Mouse (Mus musculus): ENCODE results near the gene AC124502.3.
"Not testable (repeated sequence)": the region's sequence is repeated elsewhere in the genome, so short reads cannot be mapped to it uniquely, and the experiment has no call there.

AC124502.3 gene

DNA sequence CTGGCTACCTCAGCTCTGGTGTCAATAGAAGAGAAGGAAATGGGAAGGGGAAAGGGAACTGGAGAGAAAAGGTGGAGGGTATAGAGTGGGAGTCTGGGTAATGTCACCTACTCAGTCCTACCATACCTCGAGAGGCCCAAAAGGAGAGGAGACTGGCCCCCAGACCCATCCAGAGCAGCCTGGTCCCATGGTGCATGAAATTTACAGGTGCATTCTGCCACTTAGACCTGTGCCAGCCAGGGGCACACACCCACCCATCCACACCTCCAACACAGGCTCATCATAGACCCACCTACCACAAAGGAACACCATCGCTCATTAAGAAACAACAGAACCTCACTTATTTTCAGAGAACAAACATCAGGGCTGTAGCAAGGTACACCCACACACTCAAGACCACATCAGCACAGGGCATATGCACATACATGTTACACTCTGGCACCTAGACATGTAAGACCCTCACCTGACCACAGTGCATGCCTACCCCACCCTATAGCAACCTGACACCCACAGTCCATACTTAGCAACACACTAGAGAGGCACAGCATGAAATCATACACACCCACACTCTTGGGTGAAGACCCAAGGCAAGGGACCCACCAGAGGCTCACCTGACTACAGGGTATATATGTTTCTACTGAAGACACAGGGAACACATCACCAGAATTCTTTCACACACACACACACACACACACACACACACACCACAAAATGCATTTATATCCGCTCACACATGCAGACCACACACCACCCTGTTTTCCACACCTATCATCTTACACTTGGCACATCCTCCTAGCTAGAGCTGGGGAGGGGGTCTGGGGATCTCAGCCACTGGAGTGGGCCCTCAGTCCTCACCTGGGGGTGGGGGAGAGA, 45.5 kb downstream of the AC124502.3 start:
- DNase-seq (ENCODE audit: low read depth, low spot score), result no peak

DNA sequence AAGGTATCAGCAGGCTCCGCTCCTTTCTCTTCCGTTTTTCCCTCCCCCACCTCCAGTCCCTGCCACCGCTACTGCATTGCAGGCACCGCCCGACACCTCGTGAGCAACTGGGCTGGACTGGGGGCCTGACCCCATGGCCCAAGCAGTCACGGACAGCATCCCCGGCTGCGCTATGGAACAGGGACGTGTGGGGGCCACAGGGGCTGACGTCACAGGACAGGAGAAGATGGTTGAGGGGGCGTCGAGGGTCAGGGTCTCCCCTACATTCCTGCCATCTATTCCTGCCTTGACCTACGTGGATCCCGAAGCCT, 46.1 kb downstream of the AC124502.3 start:
- no peak for DNase-seq (ENCODE audit: low read depth, low spot score)

DNA sequence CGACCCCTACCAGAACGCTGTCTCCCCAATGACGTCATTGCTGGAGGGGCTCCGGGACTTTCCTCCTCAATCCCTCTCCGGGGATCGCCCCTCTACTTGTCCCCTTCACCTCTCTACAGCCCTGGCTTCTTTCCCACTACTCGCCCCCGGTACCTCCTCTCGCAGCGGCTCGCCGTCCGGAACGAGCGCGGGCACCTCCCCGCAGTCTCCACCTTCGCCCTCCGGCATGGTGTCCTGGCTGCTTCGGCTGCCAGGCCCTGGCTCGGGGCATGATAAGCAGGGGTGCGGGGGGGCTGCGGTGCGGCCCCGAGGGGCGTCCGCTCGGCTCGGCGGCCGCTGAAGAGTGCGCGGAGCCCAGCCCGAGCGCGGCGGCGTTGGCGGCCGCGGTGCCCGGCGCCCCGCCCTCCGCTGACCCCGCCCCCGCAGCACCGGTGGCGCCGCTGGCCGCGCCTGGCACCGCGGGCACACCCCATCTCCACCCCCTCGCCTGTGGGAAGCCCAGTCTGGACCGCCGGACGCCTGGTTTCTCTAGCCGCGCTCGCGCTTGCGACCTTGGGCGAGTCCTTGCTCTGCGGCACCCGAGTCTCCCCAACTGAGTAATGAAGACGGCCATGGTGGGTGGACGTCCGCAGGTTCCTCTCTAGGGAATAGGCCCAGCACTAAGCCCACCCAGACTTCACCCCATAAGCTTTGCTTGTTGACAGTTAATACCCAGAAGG, 46.6 kb downstream of the AC124502.3 start, which contains the start of gene Tmem151a:
Gene Tmem151a, minus strand, starts transcription at position 387 of the 719 bp plus-strand sequence.
- DNase-seq (ENCODE audit: low read depth, low spot score), result no peak

DNA sequence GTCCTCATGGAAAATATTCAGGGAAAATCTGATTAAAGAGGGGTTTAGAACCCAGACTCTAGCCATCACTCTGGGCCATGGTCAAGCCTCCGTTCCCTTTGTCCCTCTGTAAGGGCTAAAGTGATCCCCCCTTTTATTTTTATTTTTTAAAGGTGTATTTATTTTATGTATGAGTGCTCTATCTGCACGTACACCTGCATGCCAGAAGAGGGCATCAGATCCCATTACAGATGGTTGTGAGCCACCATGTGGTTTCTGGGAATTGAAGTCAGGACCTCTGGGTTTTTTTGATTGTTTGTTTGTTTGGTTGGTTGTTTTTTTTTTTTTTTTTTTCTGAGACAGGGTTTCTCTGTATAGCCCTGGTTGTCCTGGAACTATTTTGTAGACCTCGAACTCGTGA, 47.8 kb downstream of the AC124502.3 start:
- DNase-seq (ENCODE audit: low read depth, low spot score), result not testable (repeated sequence)

DNA sequence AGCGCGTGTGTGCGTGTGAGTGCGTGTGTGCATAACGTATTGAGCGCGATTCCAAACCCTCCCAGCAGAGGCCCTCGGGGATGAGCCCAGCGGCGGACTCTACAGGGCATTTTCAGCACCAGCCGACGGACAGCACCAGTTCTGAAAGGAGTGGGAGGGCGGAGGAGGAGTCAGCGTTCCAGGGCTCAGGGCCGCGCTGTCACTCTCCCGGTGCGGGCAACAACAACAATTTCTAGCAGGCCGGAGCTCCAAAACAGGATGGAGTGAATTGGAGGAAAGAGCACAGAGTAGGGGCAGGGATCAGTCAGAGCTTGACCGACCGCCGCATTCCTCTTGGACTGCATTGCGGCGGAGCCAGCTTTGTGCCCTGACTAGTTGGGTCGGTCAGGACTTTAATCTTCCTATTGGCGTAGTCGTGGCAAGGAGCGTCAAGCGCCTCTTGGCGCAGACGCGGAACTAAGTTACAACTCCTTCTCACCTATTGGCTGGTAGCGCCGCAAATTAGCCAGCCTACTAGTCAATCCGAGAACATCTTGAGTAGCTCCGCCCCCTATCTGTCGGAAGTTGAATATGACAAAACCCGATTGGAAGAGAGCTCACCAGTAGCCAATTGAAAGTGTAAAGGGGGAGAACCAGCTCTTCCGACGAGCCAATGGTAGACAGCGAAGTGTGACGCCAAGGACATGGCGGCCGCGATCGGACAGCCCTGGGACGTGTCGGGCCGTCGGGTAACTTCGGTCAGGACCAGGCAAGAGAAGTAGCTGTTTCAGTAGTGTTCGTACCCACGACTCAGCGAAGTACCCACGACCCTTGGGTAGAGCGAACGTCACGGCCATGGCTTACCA, 49.4 kb downstream of the AC124502.3 start, which contains the start of gene Yif1a:
Gene Yif1a, plus strand, starts transcription at position 655 of the 845 bp plus-strand sequence.
- peak; percentile 100 for DNase-seq (ENCODE audit: low read depth, low spot score)

DNA sequence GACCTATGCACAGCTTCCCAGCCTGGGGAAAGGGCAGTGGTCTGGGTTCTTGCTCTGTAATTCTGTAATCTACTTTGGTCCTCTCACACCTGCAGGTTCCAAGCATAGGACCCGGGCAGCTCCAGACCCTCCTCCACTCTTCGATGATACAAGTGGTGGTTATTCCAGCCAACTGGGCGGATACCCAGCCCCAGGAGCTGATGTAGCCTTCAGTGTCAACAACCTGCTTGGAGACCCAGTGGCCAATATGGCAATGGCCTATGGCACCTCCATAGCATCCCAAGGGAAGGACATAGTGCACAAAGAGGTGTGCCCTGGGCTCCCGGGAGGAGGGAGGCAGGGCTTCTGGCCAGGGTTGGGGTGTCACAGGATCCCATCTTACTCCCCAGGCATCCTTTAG, 50.6 kb downstream of the AC124502.3 start:
- DNase-seq (ENCODE audit: low read depth, low spot score), result no peak

DNA sequence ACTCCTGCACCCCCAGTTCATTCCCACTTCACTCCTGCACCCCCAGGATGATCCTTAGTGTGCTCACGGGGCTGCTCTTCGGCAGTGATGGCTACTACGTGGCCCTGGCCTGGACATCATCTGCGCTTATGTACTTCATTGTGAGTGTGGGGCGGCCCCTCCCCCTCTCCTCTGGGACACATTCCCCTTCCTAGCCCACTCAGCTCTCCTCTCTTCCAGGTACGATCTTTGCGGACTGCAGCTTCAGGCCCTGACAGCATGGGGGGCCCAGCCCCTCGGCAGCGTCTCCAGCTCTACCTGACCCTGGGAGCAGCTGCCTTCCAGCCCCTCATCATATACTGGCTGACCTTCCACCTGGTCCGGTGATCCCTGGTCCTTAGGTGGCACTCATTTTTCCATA, 53.4 kb downstream of the AC124502.3 start:
- no peak for DNase-seq (ENCODE audit: low read depth, low spot score)

DNA sequence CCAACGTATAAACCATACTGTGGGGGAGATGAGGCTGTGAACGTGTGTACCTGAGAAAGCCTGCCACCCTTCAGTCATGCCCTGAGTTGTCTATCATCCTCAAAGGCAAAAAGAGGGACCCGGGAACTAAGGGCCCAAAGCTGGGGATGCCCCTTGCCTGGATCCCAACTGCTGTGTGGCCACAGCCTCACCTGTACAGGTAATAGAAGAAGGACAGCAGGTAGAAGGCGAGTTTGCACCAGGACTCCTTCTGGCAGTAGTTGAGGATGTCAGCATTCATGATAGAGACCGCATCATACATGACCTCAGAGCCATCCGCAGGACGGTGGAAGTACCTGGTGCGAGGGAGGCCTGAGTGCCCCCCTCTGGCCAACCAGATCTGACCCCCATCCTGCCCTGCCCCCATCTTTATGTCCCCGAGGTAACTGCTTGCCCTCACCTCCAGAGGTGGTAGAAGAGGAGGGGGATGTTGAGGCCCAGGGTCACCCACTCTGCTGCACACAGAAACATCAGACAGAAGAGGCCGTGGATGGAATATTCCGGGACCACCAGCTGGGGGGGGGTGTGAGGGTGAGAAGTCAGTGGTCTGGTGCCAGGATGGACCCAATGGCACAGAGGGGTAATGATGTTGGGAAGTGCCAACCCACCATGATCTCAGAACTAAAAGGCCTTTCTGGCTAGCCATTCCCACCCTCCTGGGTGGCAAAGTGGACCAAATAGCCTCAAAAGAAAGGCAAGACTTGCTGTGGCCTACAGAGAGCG, 55.0 kb downstream of the AC124502.3 start:
- no peak for DNase-seq (ENCODE audit: low read depth, low spot score)

DNA sequence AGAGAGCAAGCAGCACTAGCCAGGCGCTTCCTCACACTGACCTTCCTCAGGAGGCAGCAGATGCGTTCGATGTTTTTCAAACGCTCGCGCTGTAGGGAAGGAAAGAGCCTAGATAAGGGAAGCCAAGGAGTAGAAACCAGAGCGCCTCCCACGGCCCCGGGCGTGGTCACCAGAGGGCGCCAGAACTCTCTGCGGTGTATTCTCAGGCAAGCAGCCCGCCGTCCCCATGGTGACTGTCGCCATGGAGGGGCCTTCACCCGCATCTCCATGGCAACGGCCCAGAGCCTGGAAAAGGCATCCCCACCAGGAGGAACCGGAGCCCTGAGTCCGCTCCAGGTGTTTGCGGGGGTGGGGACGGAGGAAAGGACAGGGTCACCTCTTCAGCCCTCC, 55.5 kb downstream of the AC124502.3 start:
- DNase-seq (ENCODE audit: low read depth, low spot score), result peak; percentile 97

DNA sequence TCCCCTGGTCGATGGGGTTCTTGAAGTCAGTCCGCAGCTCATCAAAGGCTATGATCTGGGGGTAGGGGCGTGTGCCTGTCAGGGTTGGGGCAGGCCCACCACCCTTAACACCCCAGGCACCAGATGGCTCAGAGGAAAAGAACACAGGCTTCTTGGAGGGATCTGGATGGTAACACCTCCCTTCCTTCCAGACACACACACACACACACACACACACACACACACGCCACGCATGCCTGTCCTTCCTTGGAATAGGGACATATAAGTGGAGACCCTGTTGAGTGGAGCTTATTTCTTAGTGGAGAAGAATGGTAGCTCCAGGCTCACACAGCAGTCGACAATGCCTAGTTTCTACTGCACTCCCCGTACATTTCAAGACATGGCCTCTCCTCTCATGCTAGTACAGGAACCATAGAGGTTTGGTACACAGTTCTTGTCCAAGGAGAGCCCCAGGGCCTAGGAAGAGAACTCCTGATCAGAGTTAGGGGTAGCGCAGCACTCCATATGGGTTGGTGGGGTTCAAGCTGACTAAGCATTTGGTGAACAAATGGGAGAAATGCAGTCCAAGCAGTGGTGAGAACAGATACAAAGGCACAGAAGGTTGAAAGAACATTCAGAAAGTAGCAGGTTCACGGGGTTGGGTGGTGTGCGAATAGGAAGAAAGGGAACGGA, 56.2 kb downstream of the AC124502.3 start:
- no peak for DNase-seq (ENCODE audit: low read depth, low spot score)

DNA sequence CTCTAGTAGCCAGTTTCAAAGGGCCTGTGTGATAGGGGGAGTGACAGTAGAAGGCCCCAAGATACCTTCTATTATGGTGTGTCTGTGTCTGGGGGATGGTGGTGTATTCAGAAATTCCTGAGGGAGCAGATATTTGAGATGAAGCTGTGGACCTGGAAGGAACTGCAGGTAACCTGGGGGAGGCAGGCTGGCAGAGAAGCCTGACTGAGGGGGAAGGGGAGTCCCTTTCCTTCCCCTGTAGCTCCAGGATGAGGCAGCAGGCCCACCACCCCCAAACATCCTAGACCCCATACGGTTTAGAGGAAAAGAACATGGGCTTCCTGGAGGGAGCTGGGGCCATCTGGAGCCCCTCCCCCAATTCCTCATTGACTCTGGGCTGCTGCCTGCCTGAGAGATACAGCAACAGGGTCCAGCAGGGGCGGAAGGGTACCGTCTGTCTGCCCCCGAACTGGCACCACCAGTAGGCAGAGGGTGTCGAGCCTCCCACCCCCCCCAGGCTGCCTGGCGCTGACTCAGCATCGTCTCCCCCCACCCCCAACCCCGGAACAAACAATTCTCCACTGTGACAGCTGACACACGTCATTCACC, 57.3 kb downstream of the AC124502.3 start:
- no peak for DNase-seq (ENCODE audit: low read depth, low spot score)

DNA sequence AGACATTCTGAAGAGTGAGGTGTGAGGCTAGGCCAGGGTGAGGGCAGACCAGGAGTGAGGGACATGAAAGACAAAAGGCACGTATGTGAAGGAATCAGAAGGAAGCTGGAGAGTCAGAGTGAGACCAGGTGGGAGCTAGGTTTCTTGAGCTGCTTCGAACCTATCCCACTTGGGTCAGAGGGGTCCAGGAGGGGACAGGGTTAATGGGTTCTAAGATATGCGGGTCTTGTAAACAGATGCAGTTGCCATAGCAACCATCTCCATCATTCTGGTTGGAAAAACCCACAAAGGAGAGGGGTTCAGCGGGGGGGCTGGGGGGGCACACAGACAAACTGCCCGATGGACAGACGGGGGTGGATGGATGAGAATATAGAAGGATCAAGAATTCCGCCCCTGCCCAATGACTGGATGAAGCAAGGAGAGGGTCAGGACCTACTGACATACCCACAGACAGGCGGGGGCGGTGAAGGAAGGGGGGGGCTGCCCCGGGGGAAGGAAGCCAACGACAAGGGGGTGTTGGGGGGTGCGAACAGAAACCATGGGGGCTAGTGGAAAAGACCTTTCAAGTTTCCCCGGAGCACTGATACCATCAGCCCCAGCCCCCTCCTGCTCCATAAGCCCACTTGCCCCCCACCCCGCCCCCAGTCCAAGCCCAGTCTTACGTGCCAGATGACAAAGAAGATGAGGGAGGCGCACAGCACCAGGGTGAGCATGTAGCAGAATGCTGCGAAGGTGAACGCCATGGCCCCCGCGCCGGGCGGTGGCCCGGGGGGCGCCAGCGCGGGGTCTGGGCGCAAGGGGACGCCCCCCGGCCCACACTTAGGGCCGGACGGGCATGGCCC, 59.1 kb downstream of the AC124502.3 start:
- no peak for DNase-seq (ENCODE audit: low read depth, low spot score)

DNA sequence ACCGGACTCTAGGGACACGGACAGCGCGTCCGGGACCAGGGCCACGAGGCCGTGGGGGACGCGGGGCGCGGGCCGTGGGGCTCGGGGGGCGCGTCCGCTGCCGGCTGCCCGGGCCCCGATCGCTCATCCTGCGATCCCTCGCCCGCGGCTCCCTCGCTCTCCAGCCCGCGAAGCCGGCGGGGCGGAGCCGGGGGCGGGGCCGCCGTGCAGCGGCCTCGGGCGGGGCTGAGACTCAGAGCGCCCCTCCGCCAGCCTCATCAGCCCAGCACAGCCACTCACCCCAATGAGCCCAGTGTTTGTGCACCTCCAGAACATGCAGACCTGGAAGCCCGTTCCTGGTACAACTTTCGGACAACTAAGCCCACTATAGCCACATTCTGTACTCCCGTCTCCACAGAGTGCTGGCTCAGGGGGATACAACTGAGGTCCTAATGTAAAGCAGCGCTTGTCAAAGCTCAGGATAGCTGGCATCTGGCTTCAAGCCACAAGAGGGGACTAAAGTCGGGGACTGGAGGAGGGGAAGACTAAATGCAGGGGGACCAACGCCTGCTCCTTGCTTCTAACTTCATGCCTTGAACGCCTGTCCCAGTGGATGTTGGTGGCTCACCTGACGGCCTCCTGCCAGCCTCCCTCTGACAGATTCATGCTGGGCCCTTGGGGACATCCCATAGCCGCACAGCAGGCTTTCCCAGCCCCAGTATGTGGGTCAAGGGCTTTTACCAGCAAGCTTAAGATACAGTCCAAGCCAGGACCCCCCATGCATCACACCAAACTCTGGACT, 59.9 kb downstream of the AC124502.3 start, which contains the start of gene Cnih2:
Gene Cnih2, minus strand, starts transcription at position 159 of the 781 bp plus-strand sequence.
- DNase-seq (ENCODE audit: low read depth, low spot score), result peak; percentile 59
